ENCODE assay signal across 9 mouse cellular contexts in the genomic region with DNA sequence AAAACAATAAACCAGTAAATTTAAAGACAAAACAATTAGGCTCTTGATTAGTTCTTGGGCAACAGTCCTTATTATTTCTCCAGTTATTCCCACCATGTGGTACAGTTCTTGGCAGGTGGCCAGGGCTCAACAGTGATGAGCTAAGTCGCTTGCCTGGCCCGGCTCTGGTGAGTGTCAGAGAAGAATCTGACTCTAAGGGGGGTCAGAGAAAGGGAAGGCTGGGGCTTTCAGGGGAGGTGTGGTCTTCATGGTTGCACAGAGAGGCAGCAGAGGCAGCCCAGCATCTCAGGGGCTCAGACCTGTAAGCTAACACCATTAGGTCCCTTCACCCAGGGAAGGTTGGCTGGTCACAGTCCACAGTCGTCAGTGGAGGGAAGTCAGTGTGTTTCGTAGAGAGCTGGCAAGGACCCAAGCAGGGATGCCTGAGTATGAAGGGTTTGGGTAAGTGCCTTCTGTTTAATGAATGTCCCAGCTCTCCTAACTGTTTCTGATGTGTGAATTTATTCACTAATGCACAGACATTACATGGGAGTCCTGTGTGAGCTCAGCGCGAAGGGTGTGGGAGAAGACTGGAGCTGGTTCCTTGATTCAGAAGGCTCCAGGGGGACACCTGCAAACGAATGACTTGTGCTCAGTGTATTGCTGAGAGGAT. TPM values are rescaled to one million over a fixed set of nuclear protein-coding genes. Genes with fewer than 3 reads are reported as not detected.
DNase-seq lines count a peak whose midpoint lies in the region.
"Had no signal": no experiment of that assay in that cellular context is flagged by ENCODE, and none has a peak within 500 bp of the region (broad histone marks: within the 10 kb centered on the region; RNA-seq: fewer than 3 reads in every experiment).

No protein-coding gene starts in this region.

- intact Hi-C loops in left cerebral cortex, postnatal 4 days (cut with DNase I): loop anchor here (10.0 kb wide), 1 partner anchor 626 kb away; no protein-coding TSS in a partner anchor
- intact Hi-C loops in gastrocnemius, postnatal 14 days (cut with DNase I; ENCODE audit: low total_unique reads): loop anchor here (10.0 kb wide), 1 partner anchor 574 kb away; no protein-coding TSS in a partner anchor

- DNase-seq in cerebellum, postnatal 10 days: peak; percentile 85 to 87
- DNase-seq in cerebellum, adult 8-10 months: no peak
- DNase-seq in left cerebral cortex, postnatal 4 days: peak; percentile 85
- no peak for DNase-seq in left cerebral cortex, adult 8-10 months (ENCODE audit: low spot score in 2 of 2)
- peak; percentile 39 to 68 for DNase-seq in cerebellum, postnatal 4 days (ENCODE audit: low spot score in 2 of 2)
- DNase-seq in kidney, postnatal 4 days: peak; percentile 36 to 49
- no peak for DNase-seq in gastrocnemius, postnatal 14 days
- DNase-seq in urinary bladder, postnatal 4 days (ENCODE audit: low spot score in 2 of 2): no peak
- DNase-seq: gastrocnemius, adult 2 months had no signal

RNA-seq across cellular contexts. Expression of a gene that starts 12.7 kb away (rescaled TPM):
- 100 to 1,000 TPM; 173 to 179 TPM for total RNA-seq in left cerebral cortex, postnatal 4 days (2021)
- 10 to 100 TPM; 81.0 to 97.1 (median 86.4) TPM for total RNA-seq in left cerebral cortex, adult 8-10 months (2022)
- 100 to 1,000 TPM in 1 of 2 experiments, 10 to 100 TPM in 1; 77.5 to 130 TPM for total RNA-seq in gastrocnemius, postnatal 14 days (2021)

Comparison
In these comparisons a context has a peak if more than half of its experiments do, and no peak if none do; other contexts are left out.
1. DNase-seq: peak in cerebellum, postnatal 10 days (2 of 2), left cerebral cortex, postnatal 4 days (single experiment), cerebellum, postnatal 4 days (2 of 2) and kidney, postnatal 4 days (2 of 2); none in cerebellum, adult 8-10 months (single experiment), left cerebral cortex, adult 8-10 months (0 of 2), gastrocnemius, postnatal 14 days (single experiment) and urinary bladder, postnatal 4 days (0 of 2).